Mouse (Mus musculus) CD8-positive naive resting alpha-beta T cell, adult 2 months (primary cell): ENCODE measurements around the gene 4930564D02Rik.

ENCODE experiments used
- DNase-seq, 2 experiments: peaks; one replicate each; pipeline ENCODE4 v3.0.0; 2022; ENCODE audit warnings: low read depth in 2 of 2, low spot score in 2 of 2

The 4930564D02Rik gene

DNA sequence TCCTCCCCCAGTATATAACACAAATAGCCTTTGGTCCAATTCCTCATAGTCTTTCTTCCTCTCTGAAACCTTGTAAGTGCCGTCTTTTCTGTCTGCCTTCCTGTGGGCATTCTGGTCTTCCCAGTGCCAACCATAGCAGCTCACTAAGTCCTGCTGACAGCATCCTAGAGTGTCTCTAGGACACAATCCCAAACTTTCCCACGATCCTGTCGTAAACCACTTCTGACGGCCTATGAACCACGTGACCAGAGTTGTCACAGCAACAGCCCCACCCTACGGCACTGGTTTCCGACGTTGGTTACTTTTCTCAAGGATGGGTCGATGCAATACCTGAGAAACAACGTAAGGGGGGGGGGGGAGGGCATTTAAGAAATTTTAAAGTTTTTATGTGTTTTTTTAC, at the start of gene 4930564D02Rik:
TSS of gene 4930564D02Rik (plus strand) at position 301 of the 400 bp plus-strand sequence.
- DNase-seq = no peak

DNA sequence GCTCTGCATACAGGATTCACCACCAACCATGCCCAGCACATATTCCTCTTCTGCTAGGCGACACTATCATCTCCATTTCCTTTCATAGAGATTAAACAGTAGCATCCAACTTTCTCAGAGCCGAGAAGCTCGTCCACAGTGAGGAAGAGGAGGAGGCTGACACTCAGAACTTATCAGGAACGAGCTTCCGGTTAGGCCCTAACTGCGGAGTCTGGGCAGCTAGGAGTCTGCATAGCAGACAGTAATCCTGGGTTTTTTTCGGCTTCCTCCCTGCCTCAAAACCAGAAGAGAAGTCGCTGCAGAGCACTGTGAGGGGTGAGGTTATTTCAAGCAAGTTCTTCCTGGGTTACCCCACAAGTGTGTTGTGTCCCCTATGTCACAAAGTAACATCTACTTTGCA, 49.3 kb upstream of the 4930564D02Rik start:
- DNase-seq = no peak

DNA sequence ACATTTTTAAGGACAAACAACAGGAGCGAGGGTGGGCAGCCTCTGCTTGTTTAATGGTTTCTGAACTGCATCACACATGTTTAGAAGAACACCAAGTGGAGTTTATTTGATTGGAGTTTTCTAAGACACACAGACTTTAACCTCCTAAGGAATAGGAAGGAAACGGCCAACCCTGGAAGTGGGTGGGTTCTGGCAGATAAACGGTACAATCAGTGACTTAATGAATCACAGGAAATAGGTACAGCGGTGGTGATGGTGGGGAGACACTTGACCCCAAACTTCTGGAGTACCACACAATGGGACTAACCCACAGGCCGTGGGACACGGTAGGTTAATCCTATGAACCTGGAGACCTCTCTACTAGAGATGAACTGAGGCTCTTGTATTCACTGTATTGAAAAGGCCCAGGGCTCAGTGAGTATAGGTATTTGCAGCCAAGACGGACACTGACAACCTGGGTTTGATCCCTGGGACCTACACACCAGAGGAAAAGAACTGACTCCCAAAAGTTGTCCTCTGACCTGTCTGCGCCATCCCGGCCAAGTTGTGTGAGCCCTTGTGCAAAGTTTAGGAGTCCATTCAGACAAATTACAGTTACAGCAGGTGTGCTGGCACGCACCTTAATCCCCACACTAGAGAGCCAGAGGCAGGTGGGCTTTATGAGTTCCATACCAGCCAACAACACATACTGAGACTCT, 48.4 kb upstream of the 4930564D02Rik start:
- no peak for DNase-seq

DNA sequence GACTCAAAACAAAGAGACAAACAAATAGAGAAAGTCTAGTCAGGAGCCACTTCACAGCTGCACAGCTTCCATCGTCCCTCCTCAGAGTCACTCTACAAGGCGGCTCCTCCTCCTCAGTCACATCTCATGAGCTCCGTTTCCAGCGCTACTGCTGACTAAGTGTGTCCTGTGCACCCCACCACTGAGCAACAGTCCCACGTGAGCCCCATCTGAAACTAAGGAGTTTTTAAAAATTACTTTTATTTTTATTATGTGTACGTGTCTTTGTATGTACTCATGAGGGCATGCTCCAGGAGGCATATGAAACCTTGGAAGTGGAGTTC, 47.9 kb upstream of the 4930564D02Rik start:
- DNase-seq = no peak

DNA sequence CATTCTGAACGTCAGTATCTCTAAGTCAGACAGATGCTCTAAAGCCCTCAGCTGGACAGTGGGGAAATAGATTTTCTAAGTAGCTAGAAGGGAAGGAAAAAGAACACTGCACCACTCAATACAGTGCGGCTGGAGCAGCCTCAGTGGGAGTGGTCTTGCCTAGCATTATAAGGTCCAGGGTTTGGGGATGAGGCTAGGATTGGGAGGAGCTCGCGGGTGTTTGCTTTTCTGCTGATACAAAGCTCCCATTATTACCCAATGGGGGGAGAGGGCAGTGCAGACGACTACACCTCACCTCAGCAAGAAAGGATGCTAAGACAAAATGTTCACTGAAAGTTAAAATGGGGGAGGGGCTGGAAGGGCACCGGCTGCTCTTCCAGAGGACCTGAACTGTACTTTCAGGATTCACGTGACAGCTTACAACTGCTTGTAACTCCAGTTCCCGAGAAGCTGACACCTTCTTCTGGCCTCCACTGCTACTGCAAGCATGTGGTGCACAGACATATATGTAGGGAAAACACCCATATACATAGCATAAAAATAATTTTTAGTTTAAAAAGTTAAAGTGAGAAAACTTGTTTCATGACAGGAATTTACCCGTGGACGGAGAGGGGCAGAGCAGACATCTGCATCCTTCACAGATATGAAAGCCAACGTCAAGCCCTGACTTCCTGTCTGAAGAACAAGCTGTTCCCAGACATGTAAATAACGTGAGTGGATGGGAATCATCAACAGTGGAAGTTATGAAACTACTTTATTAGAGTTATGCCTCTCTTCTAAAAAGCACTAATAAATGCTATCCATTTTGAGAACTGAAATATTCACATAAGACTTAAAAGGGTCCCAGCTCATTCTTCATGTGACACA, 46.6 kb upstream of the 4930564D02Rik start:
- DNase-seq = no peak

DNA sequence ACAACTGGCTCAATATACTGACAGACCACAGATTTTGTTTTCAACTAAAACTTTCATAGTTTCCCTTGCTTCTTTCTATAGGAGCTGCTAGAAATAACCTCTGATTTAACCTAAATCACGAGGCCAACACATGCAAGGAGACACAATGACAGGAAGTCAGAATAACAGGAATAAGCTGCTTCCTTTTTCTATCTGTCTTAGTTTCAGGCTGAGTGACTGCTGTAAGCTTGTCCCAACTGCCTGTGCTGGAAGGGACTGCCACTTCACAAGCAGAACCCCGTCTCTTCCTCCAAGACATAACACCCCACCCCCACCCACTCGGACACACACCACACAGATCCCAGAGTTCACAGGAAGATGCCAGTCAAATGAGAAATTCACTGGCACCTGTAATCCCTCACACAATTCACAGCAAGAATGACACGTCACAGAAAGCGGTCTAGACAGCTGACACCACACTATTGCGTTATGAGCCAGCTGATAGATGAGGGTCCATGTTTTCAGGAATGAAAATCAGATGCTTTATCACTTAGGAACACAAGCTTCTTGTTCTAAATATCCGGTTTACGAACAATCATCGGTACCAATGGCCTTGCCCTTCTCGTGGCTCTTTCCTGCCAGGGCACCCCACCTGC, 43.2 kb upstream of the 4930564D02Rik start:
- no peak for DNase-seq

DNA sequence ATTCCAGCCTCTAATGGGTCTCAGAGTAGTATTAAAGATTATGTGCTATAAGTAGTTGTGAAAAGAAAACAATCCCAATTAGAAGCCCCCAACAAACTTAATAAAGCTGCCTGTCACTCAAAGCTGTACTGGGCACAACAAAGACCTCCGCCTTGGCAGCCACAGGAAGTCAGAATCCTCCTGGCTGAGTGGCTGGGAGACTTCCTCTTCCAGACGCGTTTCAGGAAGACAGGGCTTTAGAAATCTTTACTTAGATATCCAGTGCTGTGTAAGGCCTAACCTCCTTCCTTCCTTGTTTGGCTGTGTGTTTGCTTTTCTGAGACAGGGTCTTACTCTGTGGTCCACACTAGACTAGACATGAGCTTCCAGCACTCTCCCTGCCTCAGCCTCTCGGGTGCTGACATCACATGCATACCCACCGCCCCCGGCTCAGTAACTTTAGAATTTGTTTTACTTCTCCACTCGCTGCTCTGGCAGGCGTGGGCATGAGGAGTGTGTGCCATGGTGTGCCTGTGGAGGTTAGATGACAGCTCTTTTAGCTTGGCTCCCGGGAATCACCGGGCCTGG, 30.3 kb upstream of the 4930564D02Rik start:
- no peak for DNase-seq

DNA sequence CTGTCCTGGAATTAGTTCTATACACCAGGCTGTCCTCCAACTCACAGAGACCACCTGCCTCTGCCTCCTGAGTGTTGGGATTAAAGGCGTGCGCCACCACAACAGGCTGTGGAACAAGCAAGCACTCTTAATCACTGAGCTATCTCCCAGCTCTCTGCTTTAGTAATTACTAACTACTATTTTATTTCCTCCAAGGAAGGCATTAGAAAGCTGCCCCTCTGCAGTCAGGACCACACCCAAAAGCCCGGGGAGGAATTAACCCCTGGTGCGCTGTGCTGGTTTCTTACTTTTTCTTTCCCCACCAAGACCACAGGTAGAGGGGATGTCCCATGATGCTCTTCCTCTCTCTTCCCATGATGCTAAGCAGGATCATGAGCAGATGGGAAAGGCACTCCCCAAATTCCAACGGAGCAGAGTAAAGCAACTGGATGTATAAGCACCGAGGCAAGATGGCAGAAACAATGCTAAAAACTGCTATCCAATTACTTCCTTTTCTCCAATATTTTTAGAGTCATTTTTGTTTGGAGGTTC, 29.3 kb upstream of the 4930564D02Rik start:
- DNase-seq = no peak

DNA sequence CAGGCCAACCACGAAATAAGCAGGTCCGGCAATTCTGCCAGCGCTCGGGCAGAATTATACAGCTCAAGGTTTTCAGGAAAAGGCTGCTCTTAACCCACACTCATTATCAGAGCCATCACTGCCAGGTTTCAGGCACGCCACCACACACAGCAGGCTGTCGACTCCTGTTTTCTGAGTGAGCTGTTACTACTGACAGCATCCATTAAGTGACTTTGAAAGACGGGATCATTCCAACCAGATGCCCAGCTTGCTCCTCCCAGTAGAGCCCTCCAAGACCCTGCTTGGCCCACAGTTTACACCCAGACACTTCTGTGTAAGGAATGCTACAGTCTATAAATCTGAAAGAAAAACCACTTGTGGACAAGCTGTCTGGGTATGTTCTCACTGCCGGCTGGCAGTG, 26.6 kb upstream of the 4930564D02Rik start:
- no peak for DNase-seq

DNA sequence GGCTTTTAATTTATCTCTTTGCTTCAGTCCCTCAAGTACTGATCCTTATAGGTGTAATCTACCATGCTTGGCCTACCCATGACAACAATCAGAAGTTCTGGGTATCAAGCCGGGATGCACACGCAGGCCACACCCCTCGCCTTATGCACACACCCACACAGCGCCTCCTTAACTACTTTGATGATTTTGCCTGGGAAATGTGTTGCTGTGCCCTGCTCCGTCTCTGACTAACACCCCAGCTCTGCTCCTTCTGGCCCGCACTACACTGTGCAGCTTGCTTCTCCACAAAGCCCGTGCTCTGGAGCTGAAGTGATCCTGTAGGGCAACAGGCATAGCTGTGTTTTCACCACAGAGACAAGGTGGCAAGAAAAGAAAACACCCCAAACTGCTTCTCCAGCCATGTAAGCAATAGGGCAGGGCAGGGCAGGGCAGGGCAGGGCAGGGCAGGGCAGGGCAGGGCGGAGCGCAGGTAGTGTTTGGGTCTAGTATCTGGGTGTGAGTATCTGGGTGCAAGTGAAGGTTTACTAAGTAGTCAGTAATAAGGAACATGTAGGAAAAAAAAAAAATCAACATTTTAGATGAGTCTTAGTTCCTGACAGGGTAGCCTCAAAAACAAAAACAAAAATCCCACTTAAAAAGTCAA, 25.5 kb upstream of the 4930564D02Rik start:
- DNase-seq = no peak

DNA sequence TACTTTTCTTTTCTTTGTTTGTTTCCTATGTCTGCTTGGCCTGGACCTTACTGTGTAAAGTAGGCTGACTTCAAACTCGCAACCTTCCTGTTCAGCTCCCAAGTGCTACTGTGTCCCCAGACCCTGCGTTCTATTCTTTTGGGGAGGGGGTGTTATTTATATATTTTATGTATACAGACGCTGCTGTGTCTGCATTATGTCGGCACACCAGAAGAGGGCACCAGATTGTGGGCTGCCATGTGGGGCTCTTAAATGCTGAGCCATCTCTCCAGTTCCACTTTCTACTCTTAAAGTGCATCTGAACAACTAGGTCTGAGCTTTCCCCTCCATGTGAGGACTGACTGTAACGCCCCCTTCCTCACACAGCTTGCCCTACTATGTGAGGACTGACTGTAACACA, 22.9 kb upstream of the 4930564D02Rik start:
- DNase-seq = no peak

DNA sequence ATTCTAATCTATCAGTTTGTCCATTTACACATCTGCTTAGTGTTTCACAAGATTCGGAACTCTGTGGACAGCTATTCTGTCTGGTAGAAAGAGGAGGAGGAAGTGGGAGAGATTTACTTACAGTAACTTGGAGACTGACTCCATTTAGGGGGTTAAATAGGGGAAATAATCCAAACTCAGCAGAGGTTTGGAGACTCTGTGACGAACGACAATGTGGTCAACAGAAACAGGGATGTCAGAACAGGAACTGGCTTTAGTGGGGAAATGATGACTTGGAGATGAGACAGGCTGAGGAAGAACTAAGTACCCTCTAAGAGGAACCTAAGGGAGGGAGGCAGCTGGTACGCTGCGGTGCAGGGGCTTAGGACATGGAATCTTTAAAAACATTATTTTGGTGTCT, 19.8 kb upstream of the 4930564D02Rik start:
- DNase-seq = no peak

DNA sequence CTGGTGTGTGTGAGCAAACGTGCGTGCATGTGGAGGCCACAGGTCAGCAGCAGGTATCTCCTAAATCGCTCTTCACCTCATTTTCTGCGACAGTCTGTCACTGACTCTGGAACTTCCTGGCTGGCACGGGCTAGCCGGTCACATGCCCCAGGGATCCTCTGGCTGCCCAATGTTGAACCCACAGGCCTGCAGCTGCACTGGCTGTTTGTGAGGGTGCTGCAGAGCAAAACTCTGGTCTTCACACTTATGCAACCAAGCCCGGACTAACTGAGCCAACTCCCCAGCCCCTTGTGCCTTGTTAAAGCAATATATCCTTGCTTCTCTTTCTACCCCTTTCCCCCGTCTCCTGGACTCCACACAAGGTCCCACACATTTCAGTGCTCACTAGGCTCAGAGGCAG, 19.0 kb upstream of the 4930564D02Rik start:
- DNase-seq = no peak

DNA sequence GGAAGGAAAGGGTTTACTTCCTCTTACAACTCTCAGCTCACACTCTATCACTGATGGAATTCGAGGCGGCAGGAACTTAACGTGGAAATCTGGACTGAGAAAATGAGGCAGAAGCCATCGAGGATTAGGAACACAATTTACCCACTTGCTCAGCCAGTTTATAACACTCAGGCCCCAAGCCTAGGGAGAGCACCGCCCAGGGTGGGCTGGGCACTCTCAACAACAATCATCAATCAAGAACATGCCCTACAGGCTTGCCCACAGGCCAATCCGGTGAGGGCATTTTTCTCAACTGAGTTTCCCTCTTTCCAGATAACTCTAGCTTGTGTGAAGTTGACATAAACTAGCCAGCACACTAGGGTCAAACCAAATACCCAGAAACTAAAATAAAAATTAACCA, 16.8 kb upstream of the 4930564D02Rik start:
- DNase-seq = no peak

DNA sequence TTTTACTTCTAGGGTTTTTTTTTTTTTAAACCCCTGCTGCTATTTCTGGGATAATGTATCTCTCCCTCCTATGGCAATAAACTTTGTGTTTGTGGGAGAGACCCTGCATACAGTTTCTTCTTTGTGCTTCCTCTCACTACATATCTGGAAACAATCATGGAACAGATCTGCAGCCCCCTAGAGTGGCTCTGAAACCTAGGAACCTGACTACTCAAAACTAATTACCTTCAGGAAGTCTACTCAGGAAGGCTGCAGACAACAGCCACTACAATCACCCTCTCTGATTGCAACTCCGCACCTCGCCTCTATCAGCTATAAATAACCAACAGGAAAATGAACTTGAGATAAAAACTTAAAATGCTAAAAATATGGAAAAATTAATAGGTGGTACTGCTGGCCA, 15.5 kb upstream of the 4930564D02Rik start:
- no peak for DNase-seq

DNA sequence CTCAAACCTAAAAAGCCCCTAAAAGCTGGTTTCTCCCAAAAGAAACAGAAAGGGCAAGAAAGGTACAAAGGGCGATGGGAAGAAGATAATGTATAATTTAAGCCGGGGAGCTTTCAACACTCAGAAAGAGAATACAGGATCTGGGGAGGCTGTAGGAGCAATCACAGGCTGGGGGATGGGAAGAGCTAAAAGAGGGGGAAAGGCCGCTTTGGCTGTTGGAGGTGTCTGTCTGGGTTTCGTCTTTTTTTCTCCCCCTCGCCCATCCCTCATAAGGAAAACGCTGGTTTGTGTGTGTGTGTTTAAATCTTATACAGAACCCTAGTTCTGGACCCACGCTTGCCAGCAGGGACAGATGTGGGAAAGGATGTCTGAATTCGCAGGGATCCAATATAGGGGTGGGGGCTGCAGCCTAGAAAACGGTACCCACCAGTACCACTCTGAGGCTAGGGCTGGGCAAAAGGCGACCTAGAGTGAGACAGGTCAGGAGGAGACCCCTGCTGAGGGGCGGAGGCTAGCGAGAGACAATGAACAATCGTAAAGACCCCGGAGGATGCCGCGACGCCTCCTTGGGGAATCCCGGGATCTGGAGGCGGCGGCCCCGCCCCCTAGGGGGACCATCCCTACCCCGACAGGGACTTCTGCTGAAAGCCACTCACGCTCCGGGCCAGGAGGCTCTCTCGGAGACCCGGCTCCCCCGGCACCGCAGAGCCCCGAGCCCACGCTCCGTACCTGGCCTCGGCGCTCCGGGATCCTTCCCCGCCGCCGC, 14.3 kb upstream of the 4930564D02Rik start:
- no peak for DNase-seq

DNA sequence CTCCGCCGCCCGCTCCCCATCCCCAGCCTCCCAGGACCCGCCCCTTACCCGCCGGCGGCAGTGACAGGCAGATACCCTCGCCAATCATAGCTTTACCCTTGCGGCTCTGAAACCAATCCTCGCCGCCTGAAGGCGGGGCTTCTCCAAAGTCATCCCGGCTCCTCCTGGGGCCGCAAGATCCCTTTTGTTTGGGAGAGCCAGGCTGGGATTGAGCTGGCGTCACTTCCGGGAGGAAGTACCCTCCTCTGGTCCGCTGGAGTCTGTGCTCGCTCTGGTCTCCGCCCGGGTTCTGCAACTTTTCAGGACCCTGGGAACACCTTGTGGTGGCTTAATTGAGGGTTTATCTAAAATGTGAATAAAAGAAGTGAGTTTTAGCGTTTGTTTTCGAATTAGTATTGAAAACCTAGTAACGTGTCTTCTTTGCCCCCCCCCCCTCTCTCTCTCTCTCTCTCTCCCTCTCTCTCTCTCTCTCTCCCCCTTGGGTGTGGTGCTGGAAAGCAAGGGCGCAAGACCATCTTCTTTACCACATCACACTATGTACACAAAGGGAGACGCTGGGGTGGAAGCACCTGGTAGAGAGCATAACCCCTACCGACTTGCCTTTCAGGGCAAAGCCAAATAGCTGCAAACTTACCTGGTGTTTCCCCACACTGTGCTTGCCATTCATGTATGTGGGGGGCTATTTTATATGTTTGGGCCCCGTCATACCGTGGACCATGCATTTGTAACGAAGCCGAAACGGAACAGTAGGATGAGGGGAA, 13.5 kb upstream of the 4930564D02Rik start, which contains the start of gene Cttnbp2nl:
TSS of gene Cttnbp2nl (minus strand) at position 210 of the 761 bp plus-strand sequence.
- DNase-seq = peak; percentile 52 to 66

DNA sequence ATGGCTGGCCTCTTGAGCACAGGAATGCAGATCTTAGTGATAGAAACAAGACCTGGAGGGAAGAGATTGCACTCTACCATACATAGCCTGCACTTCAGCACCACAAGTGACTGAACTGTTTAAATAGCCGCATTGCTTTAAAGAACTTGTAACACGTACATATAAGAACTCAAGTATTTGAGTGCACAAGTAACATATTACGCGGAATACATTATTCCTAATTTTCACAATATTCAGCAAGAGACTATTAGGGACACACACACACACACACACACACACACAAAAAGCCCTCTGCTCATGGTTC, 13.0 kb upstream of the 4930564D02Rik start:
- DNase-seq = no peak

DNA sequence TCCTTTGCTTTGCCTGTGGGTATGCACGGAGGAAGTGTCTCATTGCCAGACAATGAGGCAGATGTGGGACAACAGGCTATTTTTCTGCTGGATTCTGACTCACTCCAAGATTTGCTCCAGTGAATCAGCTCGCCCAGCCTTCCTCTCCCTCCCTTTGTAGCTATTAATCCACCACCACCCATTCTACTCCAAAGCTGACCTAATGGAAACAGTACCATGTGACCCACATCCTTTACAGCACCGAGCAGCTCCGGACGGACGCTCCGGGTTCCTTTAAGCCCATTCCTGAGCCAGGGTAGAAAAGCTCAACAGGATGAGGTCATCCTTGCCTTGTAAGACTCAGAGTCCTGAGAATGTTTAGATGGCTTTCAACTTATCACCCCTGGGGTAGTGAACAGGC, 11.7 kb upstream of the 4930564D02Rik start:
- no peak for DNase-seq

DNA sequence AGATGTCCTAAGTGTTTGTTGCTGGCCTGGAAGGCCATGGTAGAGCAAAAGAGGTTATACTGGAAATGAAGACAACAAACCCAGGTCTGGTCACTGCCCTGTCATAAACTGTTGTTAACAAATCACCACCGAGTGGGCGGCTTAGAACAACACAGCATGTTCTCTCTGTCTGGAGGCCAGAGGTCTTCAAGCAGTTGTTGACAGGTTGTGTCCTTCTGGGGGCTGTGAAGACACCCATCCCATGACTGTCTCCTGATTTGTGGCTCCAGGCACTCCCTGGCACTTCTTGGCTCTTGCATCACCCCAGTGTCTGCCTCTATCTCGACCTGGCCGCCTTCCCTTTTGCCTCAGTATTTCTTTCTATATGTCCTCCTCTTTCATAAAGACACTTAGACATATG, 11.0 kb upstream of the 4930564D02Rik start:
- DNase-seq = no peak
